Mouse (Mus musculus) retina, adult 2 months (tissue): ENCODE data around the gene Clstn1.

Experiments used
- DNase-seq: peaks from one replicate; pipeline ENCODE4 v3.0.0-alpha.2; 2012; ENCODE audit warnings: low read depth, low spot score

Clstn1 gene

GRCm38 (mm10) chr4:149675378-149676261, 89.4 kb downstream of the Clstn1 start:
- peak; percentile 15 for DNase-seq

GRCm38 (mm10) chr4:149678006-149678405, 91.7 kb downstream of the Clstn1 start:
- DNase-seq: no peak

- DNase-seq: no peak
These were observed 92.9 kb downstream of the Clstn1 start for GRCm38 (mm10) chr4:149679056-149679770.

- no peak for DNase-seq
These were observed 97.6 kb downstream of the Clstn1 start for GRCm38 (mm10) chr4:149683875-149684274.

GRCm38 (mm10) chr4:149684841-149685623, 98.8 kb downstream of the Clstn1 start:
- DNase-seq: no peak

GRCm38 (mm10) chr4:149688861-149689260, 102.6 kb downstream of the Clstn1 start:
- no peak for DNase-seq

GRCm38 (mm10) chr4:149689822-149690700, 103.8 kb downstream of the Clstn1 start:
- no peak for DNase-seq

GRCm38 (mm10) chr4:149690828-149691280, 104.6 kb downstream of the Clstn1 start:
- no peak for DNase-seq

GRCm38 (mm10) chr4:149691368-149691767, 105.1 kb downstream of the Clstn1 start:
- no peak for DNase-seq

- no peak for DNase-seq
These were observed 110.1 kb downstream of the Clstn1 start for GRCm38 (mm10) chr4:149696189-149696971.

GRCm38 (mm10) chr4:149697506-149698196, 111.4 kb downstream of the Clstn1 start:
- DNase-seq: no peak

GRCm38 (mm10) chr4:149698197-149698821, 112.0 kb downstream of the Clstn1 start:
- no peak for DNase-seq
